Mouse (Mus musculus) neutrophil, adult 65 days (primary cell): Measurements from ENCODE around the gene Cdh13. TPM values are rescaled to one million over a fixed set of nuclear protein-coding genes. Genes with fewer than 3 reads are reported as not detected.

Experiments
- total RNA-seq: library from RNA; stranded (reverse); gene quantifications from 2 replicates; pipeline ENCODE4 v1.2.4, GENCODE M21; 2023

Cdh13 gene
- total RNA-seq, result not detected in 2 replicates

GRCm38 (mm10) chr8:118283600-118284111 lies at the start of gene Cdh13:
Cdh13 (plus strand) TSS chr8:118283733.

GRCm38 (mm10) chr8:119344190-119344856 lies 1060.8 kb downstream of the Cdh13 start, which contains the start of gene Hsbp1:
Hsbp1 (plus strand) TSS chr8:119344488.

